Mouse (Mus musculus): Measurements from ENCODE around the gene Ddi2. TPM values are rescaled to one million over a fixed set of nuclear protein-coding genes. Genes with fewer than 3 reads are reported as not detected.

Ddi2 gene
- total RNA-seq, 1 experiment from 2014 or later: 34.8 TPM

DNA sequence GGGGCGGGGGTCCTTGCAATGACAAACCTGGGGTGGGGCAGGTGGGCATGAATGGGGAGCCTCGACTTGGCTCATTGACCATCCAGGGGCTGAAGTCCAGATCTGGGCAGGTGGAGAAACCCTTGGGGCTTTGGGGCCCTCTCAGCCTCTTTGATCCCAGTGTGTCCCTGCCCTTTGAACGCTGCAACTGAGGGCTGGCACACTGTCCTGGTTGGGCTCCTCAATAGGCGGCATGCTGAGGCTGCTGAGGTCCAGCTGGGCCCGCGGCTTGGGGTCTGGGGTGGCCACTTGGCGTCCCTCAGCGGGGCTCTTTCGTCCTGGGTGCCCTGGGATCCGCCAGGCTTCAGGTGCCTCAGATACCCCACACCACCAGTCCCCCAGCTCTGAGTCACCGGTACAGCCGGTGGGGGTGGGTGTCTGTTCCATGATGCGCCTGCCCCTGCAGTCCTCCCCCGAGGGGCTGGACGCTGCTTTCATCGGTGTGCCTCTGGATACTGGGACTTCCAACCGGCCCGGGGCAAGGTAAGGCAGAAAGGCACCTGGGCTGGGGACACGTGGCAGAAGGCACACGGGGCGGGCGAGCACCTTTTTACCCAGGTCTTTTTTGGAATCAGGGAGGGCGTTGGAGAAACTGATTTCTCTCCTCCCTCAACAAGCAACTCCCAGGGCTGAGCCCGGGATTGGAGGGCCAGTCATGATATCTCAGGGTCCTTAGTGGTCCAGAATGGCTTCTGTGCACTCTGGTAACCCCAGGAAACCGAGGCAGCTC lies 23.5 kb upstream of the Ddi2 start, which contains the start of gene Agmat:
Agmat (plus strand) TSS at position 95 of the 769 bp plus-strand sequence.
- no peak for ATAC-seq (replicated peaks; ENCODE audit: insufficient number of reproducible peaks, low FRiP score, low TSS enrichment, poor library complexity, severe bottlenecking)

DNA sequence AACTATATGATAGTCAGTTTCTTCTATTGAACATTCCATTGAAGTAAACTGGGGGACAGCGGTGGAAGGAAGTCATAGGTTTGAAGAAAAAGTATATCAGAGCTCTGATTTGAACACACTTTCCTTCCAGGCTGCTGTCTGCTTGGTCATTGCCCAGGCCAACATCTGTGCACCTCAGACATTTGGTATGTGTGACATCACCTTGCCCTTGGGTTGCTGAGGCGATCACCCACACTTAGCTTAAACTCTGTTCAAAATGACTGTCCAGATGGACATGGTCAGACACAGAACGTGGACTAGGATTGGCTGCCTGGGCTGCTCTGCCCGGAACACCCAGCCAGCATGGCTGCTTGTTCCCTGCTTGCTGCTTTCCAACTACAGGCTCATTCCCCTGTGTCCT lies 19.2 kb upstream of the Ddi2 start:
- ATAC-seq (replicated peaks; ENCODE audit: insufficient number of reproducible peaks, low FRiP score, low TSS enrichment, poor library complexity, severe bottlenecking): no peak

DNA sequence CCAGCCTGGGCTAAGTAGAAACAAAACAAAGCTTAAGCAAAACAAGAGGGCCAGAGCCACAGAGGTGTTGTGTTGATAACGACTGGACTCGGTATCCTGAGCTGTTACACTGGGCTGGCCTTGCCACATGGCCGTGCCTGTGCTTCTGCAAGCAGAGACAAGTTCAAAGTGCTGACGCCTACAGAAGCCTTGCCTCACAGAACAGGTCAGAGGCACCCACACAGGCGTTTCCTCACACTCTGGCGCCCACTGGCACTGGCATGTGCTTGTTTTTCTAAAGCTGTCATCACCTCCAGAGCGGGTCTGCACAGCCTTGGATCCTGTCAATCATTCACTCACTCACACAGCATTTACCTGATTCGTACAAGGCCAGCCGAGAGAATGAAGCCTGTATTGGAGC lies 18.6 kb upstream of the Ddi2 start:
- ATAC-seq (replicated peaks; ENCODE audit: insufficient number of reproducible peaks, low FRiP score, low TSS enrichment, poor library complexity, severe bottlenecking): no peak

DNA sequence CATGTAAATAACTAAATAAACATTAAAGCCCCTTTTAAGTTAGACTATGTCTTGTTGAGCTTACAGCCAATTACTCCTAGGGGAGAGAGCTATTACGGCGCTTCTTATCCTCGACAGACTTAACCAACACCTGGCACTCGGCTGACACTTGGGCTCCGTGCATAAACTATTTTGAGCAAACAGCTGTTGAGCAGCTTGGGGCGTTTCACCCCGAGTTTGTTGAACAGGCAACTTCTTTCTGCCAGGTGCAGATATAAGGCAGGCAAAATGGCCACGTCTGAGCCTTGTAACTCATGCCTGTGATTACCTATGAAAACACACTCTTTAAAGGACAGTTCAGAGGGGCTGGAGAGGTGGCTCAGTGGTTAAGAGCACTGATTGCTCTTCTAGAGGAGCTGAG lies 14.8 kb upstream of the Ddi2 start:
- no peak for ATAC-seq (replicated peaks; ENCODE audit: insufficient number of reproducible peaks, low FRiP score, low TSS enrichment, poor library complexity, severe bottlenecking)

DNA sequence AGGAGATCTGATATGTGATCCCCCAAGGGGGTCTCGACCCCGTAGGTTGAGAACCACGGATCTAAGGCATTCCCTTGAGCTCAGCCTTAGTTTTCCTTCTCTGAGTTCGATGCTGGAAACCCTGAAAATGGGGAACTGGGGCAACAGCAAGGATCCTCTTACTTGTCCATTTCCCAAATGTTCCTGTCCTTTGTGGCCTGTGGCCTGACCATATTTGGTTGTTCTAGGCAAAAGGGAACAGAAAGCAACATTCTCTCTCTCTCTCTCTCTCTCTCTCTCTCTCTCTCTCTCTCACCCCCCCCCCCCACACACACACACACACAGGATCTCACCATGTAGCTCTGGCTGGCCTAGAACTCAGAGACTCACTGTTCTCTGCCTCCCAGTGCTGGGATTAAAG lies 13.6 kb upstream of the Ddi2 start:
- ATAC-seq (replicated peaks; ENCODE audit: insufficient number of reproducible peaks, low FRiP score, low TSS enrichment, poor library complexity, severe bottlenecking): no peak

DNA sequence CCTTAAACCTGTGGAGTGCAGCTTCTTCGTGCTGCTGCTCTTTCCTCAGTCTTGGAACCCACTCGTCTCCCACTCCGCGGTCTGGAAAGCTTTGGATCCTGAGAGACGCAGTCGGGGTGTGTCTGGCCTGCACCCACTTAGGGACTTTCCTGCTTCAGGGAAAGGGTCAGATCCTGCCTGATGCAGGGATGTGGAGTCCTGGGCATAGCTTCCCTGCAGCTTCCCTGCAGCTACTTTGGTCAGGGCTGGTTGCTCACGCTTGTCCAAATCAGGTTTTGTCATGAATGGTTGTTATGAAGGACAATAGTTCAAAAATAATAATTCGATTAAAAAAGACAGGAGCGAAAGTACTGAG lies 12.0 kb upstream of the Ddi2 start:
- no peak for ATAC-seq (replicated peaks; ENCODE audit: insufficient number of reproducible peaks, low FRiP score, low TSS enrichment, poor library complexity, severe bottlenecking)

DNA sequence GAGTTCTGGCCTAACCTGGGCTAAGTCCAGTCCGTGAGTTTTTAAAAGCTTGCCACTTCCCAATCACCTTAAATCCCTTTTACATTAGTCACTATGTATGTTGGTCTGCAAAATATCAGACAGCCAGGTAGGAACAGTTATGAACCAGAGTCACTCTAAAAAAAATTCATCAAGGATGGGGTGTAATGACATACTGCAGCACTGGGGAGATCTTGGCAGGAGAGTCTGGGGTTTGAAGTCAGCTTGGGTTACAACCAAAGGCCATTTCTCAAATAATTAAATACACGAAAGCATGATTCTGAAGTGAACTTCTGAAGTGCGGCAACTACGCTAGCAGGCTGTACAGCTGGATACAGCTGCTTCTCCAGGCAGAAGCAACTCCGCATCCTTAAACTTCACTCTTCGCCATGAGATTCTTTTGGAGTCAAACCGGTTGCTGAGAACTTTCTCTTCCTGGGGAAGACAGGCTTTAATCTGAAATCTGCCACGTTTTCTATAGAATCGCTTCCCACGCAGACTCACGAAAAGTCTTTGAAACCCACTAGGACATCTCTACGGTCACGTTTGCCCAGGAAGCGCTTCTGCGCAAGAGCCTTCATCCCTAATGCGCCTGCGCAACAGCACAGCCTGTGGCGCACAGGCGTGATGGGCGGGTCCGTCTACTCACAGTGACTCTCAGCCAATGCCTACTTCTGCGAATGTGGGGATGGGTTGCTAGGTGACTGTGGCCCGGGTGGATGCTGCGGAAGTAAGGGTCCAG lies 11.4 kb upstream of the Ddi2 start:
- ATAC-seq (replicated peaks; ENCODE audit: insufficient number of reproducible peaks, low FRiP score, low TSS enrichment, poor library complexity, severe bottlenecking): peak; percentile 97

DNA sequence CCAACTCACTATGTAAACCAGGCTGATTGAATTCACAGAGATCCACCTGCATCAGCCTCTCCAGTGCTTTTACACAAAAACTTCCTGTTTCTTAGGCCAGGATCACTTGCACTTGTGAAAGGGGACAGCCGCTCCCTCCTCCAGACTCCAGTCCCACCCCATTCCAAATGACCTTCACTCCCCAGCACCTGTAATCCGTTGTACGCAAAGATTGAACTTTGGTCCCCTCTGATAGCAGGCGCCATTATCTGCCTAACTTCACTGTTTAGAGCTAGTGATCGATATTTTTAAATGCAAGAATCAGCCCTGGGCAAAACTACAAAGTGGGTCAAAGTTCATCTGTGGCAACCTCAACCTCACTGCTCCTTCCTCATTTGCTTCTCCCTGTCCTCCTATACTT lies 8.5 kb upstream of the Ddi2 start:
- ATAC-seq (replicated peaks; ENCODE audit: insufficient number of reproducible peaks, low FRiP score, low TSS enrichment, poor library complexity, severe bottlenecking): no peak

DNA sequence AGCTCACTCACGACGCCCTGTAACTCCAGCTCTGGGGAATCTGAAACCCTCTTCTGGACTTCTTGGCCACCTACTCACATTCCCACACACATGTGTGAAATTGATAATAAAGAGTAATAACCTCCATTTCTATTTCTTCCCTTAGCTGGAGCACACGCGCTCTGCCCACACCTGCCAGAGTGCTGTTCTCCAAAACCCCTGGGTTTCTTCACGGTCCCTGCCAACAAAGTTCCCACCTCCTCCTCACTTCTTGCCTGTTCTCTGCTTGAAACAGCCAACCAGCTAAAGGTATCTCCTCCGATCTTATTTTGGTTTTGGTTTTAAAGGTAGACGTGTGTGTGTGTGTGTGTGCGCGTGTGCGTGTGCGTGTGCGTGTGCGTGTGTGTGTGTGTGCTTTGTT lies 7.2 kb upstream of the Ddi2 start:
- no peak for ATAC-seq (replicated peaks; ENCODE audit: insufficient number of reproducible peaks, low FRiP score, low TSS enrichment, poor library complexity, severe bottlenecking)

DNA sequence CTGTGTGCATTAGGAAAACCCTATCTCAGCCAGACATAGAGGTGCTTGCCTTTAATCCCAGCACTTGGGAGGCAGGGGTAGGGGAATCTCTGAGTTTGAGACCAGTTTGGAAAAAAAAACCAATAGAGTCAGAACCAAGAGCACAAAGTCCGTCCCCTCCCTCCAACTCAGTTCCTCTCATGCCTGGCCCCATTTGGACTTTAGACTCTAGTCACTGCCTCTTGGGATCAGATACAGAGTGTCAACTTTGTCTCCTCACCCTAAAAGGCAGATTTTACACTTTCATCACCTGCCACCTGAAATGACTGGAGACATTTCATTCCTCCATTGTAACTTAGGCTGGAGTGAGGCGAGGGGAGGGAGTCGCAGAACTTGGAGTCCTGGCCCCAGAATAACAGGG lies 6.0 kb upstream of the Ddi2 start:
- no peak for ATAC-seq (replicated peaks; ENCODE audit: insufficient number of reproducible peaks, low FRiP score, low TSS enrichment, poor library complexity, severe bottlenecking)

DNA sequence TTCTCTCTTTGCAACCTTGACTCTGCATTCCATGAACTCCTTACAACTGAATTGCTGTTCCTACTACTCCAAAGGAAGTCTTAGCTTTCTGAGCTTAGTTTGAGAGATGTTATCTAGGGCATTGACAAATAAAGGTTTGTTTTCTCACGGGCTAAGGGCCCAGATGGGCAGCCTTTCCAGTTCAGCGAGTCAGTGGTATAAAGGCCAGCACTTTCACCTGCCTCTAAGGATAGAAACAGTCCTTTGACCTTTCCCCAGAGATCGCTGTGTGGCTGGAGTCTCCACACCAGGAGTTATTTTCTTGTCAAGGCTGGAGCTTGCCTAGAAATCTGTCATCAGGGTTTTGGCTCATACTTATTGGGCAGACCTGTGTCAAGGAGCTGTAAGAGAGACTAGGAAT lies 2.5 kb upstream of the Ddi2 start:
- no peak for ATAC-seq (replicated peaks; ENCODE audit: insufficient number of reproducible peaks, low FRiP score, low TSS enrichment, poor library complexity, severe bottlenecking)

DNA sequence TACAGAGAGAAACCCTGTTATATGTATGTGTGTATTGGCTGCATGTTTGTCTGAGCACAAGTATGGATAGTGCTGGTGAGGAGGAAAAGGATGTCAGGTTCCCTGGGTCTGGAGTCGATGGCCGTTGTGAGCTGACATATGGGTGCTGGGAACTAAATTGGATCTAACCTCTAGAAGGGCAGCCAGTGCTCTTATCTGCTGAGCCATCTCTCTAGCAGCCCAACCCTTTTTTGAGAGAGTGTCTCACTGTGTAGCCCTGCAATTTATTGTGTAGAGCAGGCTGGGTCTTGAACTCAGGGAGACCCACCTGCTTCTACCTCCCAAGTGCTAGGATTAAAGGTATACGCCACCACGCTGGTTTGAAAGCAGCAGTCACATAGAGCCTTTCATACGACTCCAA lies 2.1 kb upstream of the Ddi2 start:
- ATAC-seq (replicated peaks; ENCODE audit: insufficient number of reproducible peaks, low FRiP score, low TSS enrichment, poor library complexity, severe bottlenecking): no peak

DNA sequence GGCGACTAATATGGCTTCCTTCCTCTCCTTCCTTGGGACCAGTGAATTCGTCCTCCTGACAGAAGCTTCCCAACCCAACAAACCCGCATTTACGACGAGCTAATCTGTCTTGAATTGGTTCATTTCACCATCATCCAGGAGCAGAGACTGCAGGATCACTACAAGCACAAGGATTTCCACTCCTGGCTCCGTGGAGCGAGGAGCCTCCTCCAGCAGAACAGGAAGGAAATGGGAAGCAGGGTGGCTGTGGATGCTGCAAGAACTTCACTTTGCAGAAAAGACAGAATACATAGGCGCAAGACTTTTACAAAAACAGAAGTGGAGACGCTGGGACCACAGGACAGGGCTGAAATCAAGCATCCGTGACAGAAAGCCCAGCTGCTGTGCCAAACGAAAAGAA lies 1.4 kb upstream of the Ddi2 start:
- ATAC-seq (replicated peaks; ENCODE audit: insufficient number of reproducible peaks, low FRiP score, low TSS enrichment, poor library complexity, severe bottlenecking): no peak

DNA sequence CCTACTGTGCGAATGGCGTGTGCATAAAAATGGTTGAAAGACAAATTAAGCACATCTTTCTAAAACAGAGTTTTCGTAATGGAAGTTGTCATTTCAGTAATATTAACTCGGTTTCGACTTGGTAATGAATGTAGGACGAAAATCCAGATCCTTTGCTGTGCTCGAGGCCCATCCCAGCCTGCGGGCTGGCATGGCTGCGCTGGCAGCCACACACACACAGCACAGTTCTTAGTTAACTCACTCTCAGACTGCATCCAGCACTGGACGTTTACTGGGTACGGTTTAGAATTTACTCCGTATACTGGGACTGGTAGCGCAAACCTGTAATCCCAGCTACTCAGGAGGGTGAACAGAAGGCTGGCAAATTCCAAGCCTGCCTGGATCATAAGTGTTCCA lies 452 bp upstream of the Ddi2 start:
- no peak for ATAC-seq (replicated peaks; ENCODE audit: insufficient number of reproducible peaks, low FRiP score, low TSS enrichment, poor library complexity, severe bottlenecking)

DNA sequence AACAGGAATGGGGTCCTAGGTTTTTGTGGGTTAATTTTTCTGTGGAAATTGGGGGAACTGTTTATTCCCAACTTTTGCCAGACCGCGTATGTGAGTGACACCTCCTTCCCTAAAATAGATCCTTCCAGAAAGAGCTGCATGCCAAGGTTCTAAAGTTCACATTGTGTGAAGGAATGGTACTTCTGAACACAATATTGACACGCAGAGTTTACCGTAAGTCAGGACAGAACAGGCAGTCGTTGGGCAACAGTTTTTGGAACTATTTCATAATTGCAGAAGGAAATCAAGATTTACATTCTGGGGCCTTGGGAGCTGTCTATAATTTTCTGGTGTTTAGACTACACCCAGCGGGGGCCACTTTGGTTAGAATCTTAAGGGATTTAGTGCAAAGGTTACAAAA lies 1.3 kb downstream of the Ddi2 start:
- peak; percentile 32; the same call in 1 of the 2 replicates for ATAC-seq (replicated peaks; ENCODE audit: insufficient number of reproducible peaks, low FRiP score, low TSS enrichment, poor library complexity, severe bottlenecking)

DNA sequence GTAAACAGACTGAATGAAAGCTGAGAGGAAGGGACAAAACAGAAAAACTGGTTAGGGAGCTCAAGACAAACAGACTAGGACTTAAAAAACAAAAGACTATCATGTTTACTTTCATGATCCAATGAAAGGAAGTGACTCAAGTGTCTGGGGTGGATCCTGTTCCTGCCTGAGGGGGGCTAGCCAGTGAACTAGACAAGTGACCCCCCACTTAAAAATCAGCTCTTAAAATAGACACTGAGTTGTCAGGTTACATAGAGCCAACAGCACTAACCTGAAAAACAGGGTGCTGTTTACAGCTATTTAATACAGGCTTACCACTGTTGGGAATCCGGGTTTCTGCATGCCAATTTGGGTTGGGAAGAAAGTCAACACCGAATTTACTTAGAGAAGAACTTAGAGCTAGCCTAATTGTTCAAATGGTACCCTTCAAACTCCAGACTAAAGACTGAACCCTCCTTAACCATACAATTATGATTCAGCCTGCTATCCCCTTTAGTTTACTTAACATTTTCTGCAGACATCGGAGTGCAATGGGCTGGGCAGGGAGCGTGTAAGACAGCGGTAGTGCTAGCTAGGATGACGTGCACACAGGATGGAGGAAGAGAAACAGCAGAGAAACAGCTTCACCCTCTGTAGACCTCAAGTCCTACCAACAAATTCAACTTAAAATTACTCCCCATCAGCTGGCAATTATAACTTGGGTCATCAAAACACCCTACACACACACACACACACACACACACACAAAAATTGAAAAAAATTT lies 2.3 kb downstream of the Ddi2 start:
- 0 out of 2 replicates have a peak, but pooled peaks have one; percentile 28 for ATAC-seq (replicated peaks; ENCODE audit: insufficient number of reproducible peaks, low FRiP score, low TSS enrichment, poor library complexity, severe bottlenecking)

DNA sequence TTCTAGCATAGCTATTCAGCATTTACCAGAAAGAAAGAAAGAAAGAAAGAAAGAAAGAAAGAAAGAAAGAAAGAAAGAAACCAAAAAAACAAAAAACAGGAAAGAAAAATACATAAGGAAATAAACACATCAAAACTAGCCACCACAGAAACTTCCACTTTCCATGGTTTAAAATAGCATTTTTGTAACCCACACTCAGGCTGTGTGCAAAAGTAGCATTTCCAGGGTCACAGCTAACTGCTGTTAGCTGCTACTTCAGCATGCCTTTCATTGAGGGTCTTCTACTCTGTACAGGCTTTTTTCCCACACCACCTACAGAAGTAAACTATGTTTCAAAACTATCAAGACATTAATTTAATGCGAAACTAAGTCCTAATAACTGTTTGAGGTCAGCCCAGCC lies 3.9 kb downstream of the Ddi2 start:
- no peak for ATAC-seq (replicated peaks; ENCODE audit: insufficient number of reproducible peaks, low FRiP score, low TSS enrichment, poor library complexity, severe bottlenecking)

DNA sequence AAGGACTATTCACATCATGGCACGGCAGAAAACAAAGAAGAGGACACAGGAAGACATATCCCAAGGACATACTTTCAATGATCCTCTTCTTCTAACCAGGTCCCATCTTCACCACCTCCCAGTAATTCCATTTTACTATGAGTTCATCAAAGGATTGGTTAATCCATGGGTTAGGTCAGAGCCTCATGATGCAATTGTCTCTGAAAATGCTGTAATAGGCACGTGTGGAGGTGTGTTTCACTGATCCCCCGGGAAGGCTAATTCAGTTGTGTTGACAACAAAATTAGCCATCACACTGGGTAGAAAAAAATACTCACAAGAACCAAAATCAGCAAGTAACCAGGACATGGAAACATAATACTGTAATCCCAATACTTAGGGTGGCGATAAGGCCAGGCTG lies 5.6 kb downstream of the Ddi2 start:
- ATAC-seq (replicated peaks; ENCODE audit: insufficient number of reproducible peaks, low FRiP score, low TSS enrichment, poor library complexity, severe bottlenecking): no peak

DNA sequence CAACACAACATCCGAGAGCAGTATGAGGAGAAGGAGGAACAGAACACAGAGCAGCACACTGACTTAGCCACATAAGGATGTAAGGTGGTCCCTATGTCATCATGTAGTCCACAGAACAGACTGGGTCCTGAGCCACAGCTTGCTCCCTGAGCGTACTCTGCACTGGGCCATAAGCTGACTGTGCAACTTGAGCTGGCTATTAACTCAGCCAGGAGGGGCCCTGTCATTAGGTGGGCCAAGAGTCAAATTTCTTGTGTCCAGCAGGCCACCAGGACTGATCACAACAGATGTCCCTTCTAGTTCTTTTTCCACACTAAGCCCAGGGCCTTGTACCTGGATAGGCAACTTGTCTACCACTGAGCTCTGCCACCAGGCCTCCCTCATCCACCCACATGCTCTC lies 8.2 kb downstream of the Ddi2 start:
- ATAC-seq (replicated peaks; ENCODE audit: insufficient number of reproducible peaks, low FRiP score, low TSS enrichment, poor library complexity, severe bottlenecking): no peak

All from monocyte, adult 5-6 weeks (primary cell).